Mouse (Mus musculus): ENCODE results near the gene Zbtb16. TPM values are rescaled to one million over a fixed set of nuclear protein-coding genes. Genes with fewer than 3 reads are reported as not detected.

The Zbtb16 gene
- polyA plus RNA-seq, 1 experiment from 2014 or later = 19.7 TPM

DNA sequence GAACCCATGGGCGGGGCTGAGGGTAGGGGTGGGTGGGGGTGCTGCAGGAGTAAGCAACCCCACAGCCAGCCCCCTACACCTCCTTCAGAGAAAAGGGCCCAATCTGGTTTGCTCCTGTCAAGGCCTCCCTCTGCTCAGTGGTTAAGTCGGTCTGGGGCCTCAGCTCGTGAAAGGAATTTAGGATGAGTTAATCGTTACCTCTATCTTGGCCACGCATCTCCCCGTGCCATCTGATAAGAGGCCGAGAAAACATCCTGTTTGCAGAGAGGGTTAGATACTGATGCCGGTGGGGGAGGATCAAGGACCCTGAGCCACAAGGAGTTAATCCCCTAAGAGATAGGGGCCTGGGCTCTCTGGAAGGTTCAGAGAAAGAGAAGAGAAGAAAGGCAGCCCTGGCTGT, 40.9 kb downstream of the Zbtb16 start:
- peaks cover 29% of the 10 kb centered on the region for H3K27me3 ChIP-seq (ENCODE audit: low read depth, poor library complexity, severe bottlenecking)
- H3K36me3 ChIP-seq = no peaks in the 10 kb centered on the region
- peaks cover 53% of the 10 kb centered on the region for H3K4me1 ChIP-seq
- H3K9me3 ChIP-seq (replicated peaks) = no peaks in the 10 kb centered on the region
- H3K4me3 ChIP-seq = no peak overlapping the region
- WGBS = 13% methylated on average over 8 of the region's 8 CpGs
- H3K27ac ChIP-seq = peak overlapping the region; percentile 50
- no peak for DNase-seq (ENCODE audit: low spot score)

DNA sequence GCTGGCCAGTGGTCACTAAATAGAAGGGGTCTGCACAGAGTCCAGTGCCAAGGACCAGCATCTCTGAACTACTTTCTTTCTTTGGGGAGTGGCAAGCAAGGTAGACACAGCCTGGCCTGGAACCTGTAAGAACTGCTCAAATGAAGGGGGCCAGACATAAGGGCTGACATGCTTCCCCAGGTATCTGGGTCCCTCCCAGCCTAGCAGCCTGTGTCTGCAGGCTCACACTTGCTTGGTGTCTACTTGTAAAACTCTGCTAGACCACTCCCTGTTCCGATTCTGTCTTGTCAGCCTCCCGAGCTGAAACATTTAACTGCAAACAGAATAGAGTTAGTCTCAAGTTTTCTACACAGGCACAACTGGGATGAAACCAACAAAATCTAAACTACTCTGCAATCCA, 41.6 kb downstream of the Zbtb16 start:
- Histone ChIP-seq H3K36me3 (no peaks in the 10 kb centered on the region), H3K4me1 (peaks cover 57% of the 10 kb centered on the region), H3K27me3 (ENCODE audit: low read depth, poor library complexity, severe bottlenecking) (peaks cover 29% of the 10 kb centered on the region), H3K4me3 (no peak overlapping the region), H3K9me3 (replicated peaks) (no peaks in the 10 kb centered on the region), H3K27ac (peak overlapping the region; percentile 23; the same call in 1 of the 2 replicates)
- WGBS = 54% methylated on average over 2 of the region's 2 CpGs
- DNase-seq (ENCODE audit: low spot score) = no peak

DNA sequence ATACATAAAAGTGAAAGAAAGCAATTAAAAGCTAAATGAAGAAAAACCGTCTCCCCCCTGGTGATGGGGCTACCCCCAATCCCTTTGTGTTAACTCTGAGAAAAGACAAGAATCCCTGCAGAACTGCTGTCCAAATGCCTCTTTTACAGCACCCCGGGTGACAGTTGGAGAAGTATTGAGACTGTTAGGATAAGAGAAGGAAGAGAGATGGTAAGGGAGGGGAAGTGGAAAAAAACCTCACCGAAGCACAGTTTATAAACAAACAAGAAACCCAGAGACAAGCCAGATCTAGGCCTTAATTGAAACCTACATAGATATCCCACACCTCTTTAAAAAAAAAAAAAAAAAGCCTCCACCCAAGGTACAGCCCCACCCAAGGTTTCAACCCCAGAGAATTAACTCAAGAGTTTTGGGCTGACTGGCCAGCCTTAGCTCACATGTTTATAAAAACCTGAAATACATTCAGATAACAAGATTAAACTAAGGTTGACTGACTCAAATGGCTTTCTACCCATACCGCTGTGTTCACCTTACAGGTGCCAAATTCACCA, 42.3 kb downstream of the Zbtb16 start:
- DNase-seq (ENCODE audit: low spot score) = no peak
- Histone ChIP-seq H3K4me1 (peaks cover 64% of the 10 kb centered on the region), H3K9me3 (replicated peaks) (no peaks in the 10 kb centered on the region), H3K4me3 (no peak overlapping the region), H3K36me3 (no peaks in the 10 kb centered on the region), H3K27me3 (ENCODE audit: low read depth, poor library complexity, severe bottlenecking) (peaks cover 29% of the 10 kb centered on the region), H3K27ac (no peak overlapping the region)
- 47% methylated on average over 4 of the region's 4 CpGs for WGBS

DNA sequence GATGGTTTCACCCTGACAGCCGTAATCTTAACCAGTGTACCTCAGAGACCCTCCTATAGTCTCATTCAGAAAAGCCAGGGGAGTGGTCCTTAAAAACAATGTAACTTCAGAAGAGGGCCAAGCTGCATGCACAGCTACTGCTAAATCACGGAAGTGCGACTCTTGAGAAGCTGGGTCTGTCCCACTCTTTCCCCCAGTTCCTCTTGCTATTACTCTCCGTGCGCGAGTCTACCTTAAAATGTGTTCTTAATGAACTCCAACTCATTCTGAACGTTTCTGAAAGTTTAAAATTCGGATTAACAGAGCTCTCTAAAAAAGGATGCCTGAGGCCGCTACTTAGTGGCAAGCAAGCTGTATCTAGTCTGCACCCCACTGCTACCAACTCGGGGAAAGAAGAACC, 45.4 kb downstream of the Zbtb16 start:
- peaks cover 69% of the 10 kb centered on the region for H3K4me1 ChIP-seq
- no peak overlapping the region for H3K27ac ChIP-seq
- WGBS = 81% methylated on average over 10 of the region's 10 CpGs
- H3K27me3 ChIP-seq (ENCODE audit: low read depth, poor library complexity, severe bottlenecking) = peaks cover 21% of the 10 kb centered on the region
- H3K36me3 ChIP-seq = no peaks in the 10 kb centered on the region
- H3K9me3 ChIP-seq (replicated peaks) = no peaks in the 10 kb centered on the region
- no peak for DNase-seq (ENCODE audit: low spot score)
- no peak overlapping the region for H3K4me3 ChIP-seq

DNA sequence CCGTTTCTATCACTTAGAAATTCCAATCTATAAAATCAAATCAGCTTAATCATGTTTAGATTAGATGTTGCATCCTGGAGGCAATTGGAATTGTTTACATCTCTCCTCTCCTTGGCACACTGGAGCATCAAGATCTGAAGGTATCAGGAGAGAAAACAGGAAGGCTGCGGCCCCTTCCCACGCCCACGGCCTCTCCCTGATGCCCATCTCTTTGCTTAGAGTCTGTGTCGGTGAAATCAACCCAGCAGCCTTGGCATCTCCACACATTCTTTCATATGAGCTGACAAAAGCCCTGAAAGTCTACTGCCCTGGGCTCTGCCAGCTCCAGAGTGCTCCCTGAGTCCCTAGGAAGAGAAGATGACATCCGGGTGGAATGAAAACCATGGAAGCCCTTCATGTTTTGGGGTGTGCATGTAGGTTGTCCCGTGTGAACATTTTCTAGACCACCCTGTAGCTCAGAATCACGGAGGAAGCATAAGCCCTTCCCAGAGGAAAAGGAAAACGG, 48.1 kb downstream of the Zbtb16 start:
- Histone ChIP-seq H3K4me1 (peaks cover 58% of the 10 kb centered on the region), H3K27ac (peak overlapping the region; percentile 33; the same call in 1 of the 2 replicates), H3K27me3 (ENCODE audit: low read depth, poor library complexity, severe bottlenecking) (peaks cover 7% of the 10 kb centered on the region), H3K9me3 (replicated peaks) (no peaks in the 10 kb centered on the region), H3K4me3 (no peak overlapping the region), H3K36me3 (no peaks in the 10 kb centered on the region)
- no peak for DNase-seq (ENCODE audit: low spot score)
- 77% methylated on average over 9 of the region's 9 CpGs for WGBS

DNA sequence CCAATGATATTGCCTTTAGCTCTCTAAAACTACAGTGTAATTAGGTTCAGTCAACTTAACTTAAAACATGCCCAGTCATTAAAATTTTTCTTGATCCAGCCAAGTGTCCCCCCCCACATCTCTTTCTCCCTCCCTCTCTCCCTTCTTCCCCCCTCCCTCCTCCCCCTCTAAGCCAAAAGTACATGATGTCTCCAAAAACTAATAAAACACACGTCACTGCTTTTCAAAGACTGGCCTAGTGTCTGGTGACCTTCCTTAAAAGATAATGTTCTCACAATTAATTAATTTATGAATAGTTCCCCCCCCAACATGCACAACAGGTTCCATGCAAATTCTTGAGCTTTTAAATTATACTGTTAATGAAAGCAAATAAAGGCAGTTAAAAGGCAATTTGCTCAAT, 48.7 kb downstream of the Zbtb16 start:
- H3K27ac ChIP-seq = no peak overlapping the region
- H3K36me3 ChIP-seq = no peaks in the 10 kb centered on the region
- peaks cover 1% of the 10 kb centered on the region; the same call in 1 of the 2 replicates for H3K27me3 ChIP-seq (ENCODE audit: low read depth, poor library complexity, severe bottlenecking)
- no peak for DNase-seq (ENCODE audit: low spot score)
- no peak overlapping the region for H3K4me3 ChIP-seq
- H3K4me1 ChIP-seq = peaks cover 61% of the 10 kb centered on the region
- no peaks in the 10 kb centered on the region for H3K9me3 ChIP-seq (replicated peaks)
- 34% methylated on average over 1 of the region's 1 CpGs for WGBS

DNA sequence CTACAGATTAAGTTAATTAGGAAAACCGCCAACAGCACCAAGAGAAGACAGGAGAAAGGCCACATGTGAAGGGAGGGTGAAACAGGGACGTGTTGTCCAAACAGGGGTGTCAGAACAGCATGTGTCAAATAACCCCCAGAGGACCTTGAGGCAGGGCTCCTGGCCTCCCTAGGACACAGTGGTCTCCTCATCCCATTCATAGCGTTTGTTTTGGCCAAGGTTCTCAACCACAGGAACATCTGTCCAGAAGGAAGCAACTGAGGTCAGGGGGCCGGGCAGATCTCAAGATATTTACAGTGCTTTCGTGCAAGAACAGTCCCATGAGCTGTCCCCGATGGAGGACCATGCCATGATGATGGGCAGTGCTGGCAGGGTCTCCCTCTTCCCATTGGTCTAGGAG, 49.2 kb downstream of the Zbtb16 start:
- no peak overlapping the region for H3K4me3 ChIP-seq
- no peak overlapping the region for H3K27ac ChIP-seq
- peaks cover 61% of the 10 kb centered on the region for H3K4me1 ChIP-seq
- no peaks in the 10 kb centered on the region for H3K9me3 ChIP-seq (replicated peaks)
- peaks cover 4% of the 10 kb centered on the region; the same call in 1 of the 2 replicates for H3K27me3 ChIP-seq (ENCODE audit: low read depth, poor library complexity, severe bottlenecking)
- no peaks in the 10 kb centered on the region for H3K36me3 ChIP-seq
- DNase-seq (ENCODE audit: low spot score) = no peak
- WGBS = 41% methylated on average over 6 of the region's 6 CpGs

DNA sequence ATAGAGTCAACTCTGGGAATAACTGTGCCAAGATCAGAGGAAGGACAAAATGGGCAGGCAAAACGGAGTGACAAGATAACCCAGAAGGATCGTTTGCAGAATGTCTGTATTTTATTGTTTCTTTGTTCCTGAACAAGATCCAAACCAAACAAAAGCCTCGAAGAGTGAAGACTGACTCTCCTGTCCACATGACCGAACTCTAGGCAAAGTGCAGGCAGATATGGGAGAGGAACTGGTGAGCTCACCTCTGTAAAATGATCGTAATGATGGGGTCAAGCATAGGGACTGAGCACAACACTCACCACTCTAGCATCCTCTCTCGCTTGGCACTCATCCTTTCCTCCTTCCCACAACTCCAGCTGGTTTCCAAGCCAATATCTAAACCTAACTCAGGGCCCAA, 51.1 kb downstream of the Zbtb16 start:
- no peak for DNase-seq (ENCODE audit: low spot score)
- Histone ChIP-seq H3K27me3 (ENCODE audit: low read depth, poor library complexity, severe bottlenecking) (peaks cover 4% of the 10 kb centered on the region; the same call in 1 of the 2 replicates), H3K27ac (no peak overlapping the region), H3K4me1 (peaks cover 42% of the 10 kb centered on the region), H3K4me3 (no peak overlapping the region), H3K36me3 (no peaks in the 10 kb centered on the region), H3K9me3 (replicated peaks) (no peaks in the 10 kb centered on the region)
- 86% methylated on average over 6 of the region's 6 CpGs for WGBS

DNA sequence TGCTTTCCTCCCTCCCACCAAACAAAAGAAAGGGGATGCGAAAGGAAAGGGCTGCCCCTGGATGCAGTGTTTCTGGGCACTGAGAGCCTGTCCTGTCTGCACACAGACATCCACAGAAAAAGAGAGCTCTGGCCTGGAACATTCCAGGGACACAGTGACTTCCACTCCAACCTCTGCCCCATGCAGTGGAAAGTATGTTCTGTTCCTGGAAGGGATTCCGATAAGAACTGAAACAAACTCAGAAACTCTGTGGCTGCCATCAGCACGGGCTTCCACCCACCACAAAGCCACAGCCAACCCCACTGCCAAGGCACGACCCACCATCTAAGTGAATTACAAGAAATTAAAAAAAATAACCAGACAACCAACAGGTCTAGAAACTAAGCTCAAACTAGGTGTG, 52.7 kb downstream of the Zbtb16 start:
- DNase-seq (ENCODE audit: low spot score) = no peak
- Histone ChIP-seq H3K27ac (no peak overlapping the region), H3K4me1 (peaks cover 33% of the 10 kb centered on the region), H3K36me3 (no peaks in the 10 kb centered on the region), H3K27me3 (ENCODE audit: low read depth, poor library complexity, severe bottlenecking) (peaks cover 4% of the 10 kb centered on the region; the same call in 1 of the 2 replicates), H3K4me3 (no peak overlapping the region), H3K9me3 (replicated peaks) (no peaks in the 10 kb centered on the region)
- WGBS = 76% methylated on average over 4 of the region's 4 CpGs

DNA sequence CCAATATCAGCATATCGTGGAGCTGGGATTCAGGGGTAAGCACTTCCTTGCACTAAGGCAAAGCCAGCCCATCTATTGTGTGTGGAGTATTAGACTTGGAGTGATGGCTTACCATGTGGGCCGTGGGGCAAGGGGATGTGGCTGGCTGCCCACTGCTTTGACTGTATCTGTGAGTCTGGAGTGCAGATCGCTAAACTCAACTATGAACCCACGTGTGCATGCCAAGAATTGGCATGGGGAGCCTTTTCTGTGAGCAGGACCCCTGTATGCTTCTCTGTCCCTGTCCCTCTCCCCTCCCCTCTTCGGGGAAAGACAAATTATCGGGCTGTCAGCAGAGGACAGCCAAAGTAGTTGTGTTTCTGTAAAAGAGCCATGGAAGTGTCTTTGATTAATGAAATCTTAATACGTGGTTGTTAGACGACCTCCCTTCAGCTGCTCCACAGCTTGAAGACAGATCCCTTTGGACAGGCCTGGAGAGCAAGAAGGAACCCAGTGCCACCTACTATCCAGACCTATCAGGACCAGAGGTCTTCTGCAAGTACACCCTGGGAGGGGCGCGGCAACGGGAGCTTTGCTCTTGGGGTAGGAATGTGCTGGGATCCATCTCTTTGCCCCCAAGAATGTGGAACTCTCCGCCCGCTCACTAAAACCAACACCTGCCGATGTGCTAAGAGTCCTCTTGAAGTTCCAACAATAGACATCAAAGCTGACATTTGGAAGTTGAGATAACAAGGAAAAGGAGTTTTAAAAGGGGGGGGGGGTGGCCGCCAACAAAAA, 53.5 kb downstream of the Zbtb16 start:
- Histone ChIP-seq H3K36me3 (0 out of 2 replicates have a peak, but pooled peaks cover under 1% of the 10 kb centered on the region), H3K4me3 (no peak overlapping the region), H3K9me3 (replicated peaks) (no peaks in the 10 kb centered on the region), H3K4me1 (peaks cover 26% of the 10 kb centered on the region), H3K27ac (no peak overlapping the region), H3K27me3 (ENCODE audit: low read depth, poor library complexity, severe bottlenecking) (peaks cover 4% of the 10 kb centered on the region; the same call in 1 of the 2 replicates)
- 41% methylated on average over 15 of the region's 15 CpGs for WGBS
- DNase-seq (ENCODE audit: low spot score) = no peak

DNA sequence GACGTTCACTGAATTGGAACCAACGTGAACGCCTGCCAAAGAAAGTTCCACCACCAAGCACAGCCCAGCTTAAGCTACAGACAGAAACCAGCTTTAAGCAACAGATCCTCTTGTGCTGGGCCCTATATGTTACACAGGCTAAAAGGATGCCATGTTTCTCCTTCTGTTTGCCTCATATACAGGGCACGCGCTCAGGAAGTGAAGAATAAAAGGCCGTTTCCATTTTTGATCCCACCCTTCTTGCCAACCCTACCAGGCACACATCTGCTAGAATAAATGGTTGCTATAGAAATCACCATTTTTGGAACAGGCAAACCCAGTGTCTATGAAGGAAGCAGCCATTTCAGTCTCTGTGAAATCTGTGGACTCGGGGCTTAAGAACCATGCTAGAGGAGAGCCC, 59.8 kb downstream of the Zbtb16 start:
- Histone ChIP-seq H3K36me3 (0 out of 2 replicates have a peak, but pooled peaks cover 15% of the 10 kb centered on the region), H3K27me3 (ENCODE audit: low read depth, poor library complexity, severe bottlenecking) (no peaks in the 10 kb centered on the region; the same call in 1 of the 2 replicates), H3K27ac (no peak overlapping the region), H3K9me3 (replicated peaks) (no peaks in the 10 kb centered on the region), H3K4me1 (peaks cover 8% of the 10 kb centered on the region; the same call in 1 of the 2 replicates), H3K4me3 (no peak overlapping the region)
- no peak for DNase-seq (ENCODE audit: low spot score)
- WGBS = 94% methylated on average over 7 of the region's 7 CpGs

DNA sequence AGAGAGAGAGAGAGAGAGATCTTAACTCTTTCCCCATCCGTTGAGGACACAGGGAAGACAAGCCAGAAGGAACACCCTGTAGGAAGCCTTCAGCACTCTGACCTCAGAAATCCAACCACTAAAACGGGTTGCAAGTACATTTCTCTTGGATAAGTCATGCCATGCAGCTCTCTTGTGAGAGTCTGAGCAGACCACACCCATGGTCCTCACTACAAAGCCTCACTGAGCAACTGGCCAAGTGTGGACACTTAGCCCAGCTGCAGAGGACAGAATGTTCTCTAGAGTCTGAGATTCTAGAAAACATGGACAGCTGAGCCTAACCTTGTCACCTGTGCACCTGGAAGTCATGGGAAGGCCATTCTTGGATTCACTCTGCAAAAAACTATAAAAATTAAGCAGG, 60.5 kb downstream of the Zbtb16 start:
- DNase-seq (ENCODE audit: low spot score) = no peak
- no peaks in the 10 kb centered on the region for H3K9me3 ChIP-seq (replicated peaks)
- WGBS = 57% methylated on average over 2 of the region's 2 CpGs
- peaks cover 8% of the 10 kb centered on the region; the same call in 1 of the 2 replicates for H3K4me1 ChIP-seq
- H3K36me3 ChIP-seq = 0 out of 2 replicates have a peak, but pooled peaks cover 16% of the 10 kb centered on the region
- no peak overlapping the region for H3K27ac ChIP-seq
- no peak overlapping the region for H3K4me3 ChIP-seq
- H3K27me3 ChIP-seq (ENCODE audit: low read depth, poor library complexity, severe bottlenecking) = no peaks in the 10 kb centered on the region

DNA sequence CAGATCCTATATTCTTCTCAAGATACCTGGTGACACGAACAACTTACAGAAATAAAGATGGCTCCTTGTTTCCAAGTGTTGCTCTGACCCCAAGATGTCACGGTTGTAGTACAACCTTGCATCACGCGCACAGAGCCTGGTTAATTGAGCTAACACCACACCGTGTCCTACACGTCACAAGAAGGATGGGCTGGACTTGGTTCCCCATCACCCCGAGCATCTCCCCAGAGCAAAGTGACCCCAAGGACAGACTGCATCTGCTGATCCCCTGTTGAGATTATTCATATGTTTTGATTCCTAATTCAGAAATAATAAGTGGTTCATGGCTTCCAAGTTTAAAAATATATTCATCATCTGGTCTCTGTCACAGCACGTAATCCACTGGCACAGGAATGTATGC, 62.3 kb downstream of the Zbtb16 start:
- Histone ChIP-seq H3K36me3 (0 out of 2 replicates have a peak, but pooled peaks cover 16% of the 10 kb centered on the region), H3K27me3 (ENCODE audit: low read depth, poor library complexity, severe bottlenecking) (no peaks in the 10 kb centered on the region), H3K27ac (no peak overlapping the region), H3K4me3 (no peak overlapping the region), H3K4me1 (peaks cover 20% of the 10 kb centered on the region), H3K9me3 (replicated peaks) (no peaks in the 10 kb centered on the region)
- WGBS = 92% methylated on average over 8 of the region's 8 CpGs
- no peak for DNase-seq (ENCODE audit: low spot score)
